Mouse (Mus musculus): ENCODE measurements around the gene Abcb7.

DNA sequence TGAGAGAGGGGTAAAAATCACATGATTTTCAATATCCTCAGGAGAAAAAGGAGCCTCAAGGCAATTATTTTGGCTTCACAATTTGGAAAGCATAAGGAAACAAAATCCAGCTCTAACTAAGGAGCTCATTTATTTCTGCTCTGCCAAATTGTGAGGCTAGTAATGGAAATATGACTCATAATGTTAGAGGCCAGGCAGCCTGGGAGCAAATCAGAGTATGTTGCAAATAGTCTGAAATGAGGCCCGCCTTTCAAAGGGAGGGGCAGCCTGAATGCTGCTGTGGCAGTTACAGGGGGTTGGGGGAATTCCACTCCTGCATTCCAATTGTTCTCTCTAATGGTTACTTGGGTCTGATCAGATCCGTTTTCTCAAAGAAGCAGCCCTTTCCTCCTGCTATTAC is 48.1 kb upstream of the Abcb7 start:
- TF ChIP-seq CTCF (IDR thresholded peaks at IDR 0.05; ENCODE audit: low read depth) (no peak), EP300 (IDR thresholded peaks at IDR 0.05; ENCODE audit: low read depth) (no peak)

All from heart, postnatal 0 days (tissue).